Mouse (Mus musculus) limb, embryonic 15.5 days (tissue): Measurements from ENCODE around the gene Ero1lb. TPM values are rescaled to one million over a fixed set of nuclear protein-coding genes. Genes with fewer than 3 reads are reported as not detected.

Source experiments
- ATAC-seq: fragments of 200-750 bp; cut with Nextera tagmentation; 2 replicates; pipeline ENCODE4 v1.8.0; 2017; ENCODE audit warnings: low read depth, moderate TSS enrichment; ENCODE audit not compliant: insufficient number of reproducible peaks, low FRiP score, low TSS enrichment
- H3K27ac ChIP-seq: fragments of 300-500 bp; sonication (generic); 2 replicates; pipeline ENCODE4 v1.5.1; 2015; ENCODE audit warnings: moderate library complexity, mild to moderate bottlenecking, inconsistent platforms
- H3K27me3 ChIP-seq: fragments of 300-500 bp; sonication (generic); 2 replicates; pipeline ENCODE4 v1.6.1; 2015; ENCODE audit warnings: inconsistent platforms
- H3K36me3 ChIP-seq: fragments of 300-500 bp; sonication (generic); 2 replicates; pipeline ENCODE4 v1.6.1; 2015; ENCODE audit warnings: inconsistent platforms
- H3K4me1 ChIP-seq: fragments of 300-500 bp; sonication (generic); 2 replicates; pipeline ENCODE4 v1.6.1; 2015; ENCODE audit warnings: inconsistent platforms
- H3K4me2 ChIP-seq: fragments of 300-500 bp; sonication (generic); 2 replicates; pipeline ENCODE4 v1.6.1; 2015; ENCODE audit warnings: mild to moderate bottlenecking, inconsistent platforms
- H3K4me3 ChIP-seq: fragments of 300-500 bp; sonication (generic); 2 replicates; pipeline ENCODE4 v1.5.1; 2015; ENCODE audit warnings: mild to moderate bottlenecking, inconsistent platforms
- H3K9ac ChIP-seq: fragments of 300-500 bp; sonication (generic); 2 replicates; pipeline ENCODE4 v1.6.1; 2015; ENCODE audit warnings: inconsistent platforms
- H3K9me3 ChIP-seq: fragments of 300-500 bp; sonication (generic); 2 replicates; pipeline ENCODE4 v1.6.1; 2016; ENCODE audit warnings: inconsistent platforms
- WGBS: fragments of 180-500 bp; shearing (Covaris S2); methylation state at CpG from one replicate; pipeline ENCODE4 v1.1.7; 2015; 5-methylcytosine and 5-hydroxymethylcytosine counted together
- polyA plus RNA-seq: library from polyadenylated mRNA; unstranded; fragments of >200 nt; fragmentation: Nextera tagmentation; extraction: Ambion mirVana; gene quantifications from 2 replicates; pipeline ENCODE4 v1.2.1, GENCODE M21; 2015

The Ero1lb gene
- 5.1 and 6.6 TPM in 2 replicates for polyA plus RNA-seq

DNA sequence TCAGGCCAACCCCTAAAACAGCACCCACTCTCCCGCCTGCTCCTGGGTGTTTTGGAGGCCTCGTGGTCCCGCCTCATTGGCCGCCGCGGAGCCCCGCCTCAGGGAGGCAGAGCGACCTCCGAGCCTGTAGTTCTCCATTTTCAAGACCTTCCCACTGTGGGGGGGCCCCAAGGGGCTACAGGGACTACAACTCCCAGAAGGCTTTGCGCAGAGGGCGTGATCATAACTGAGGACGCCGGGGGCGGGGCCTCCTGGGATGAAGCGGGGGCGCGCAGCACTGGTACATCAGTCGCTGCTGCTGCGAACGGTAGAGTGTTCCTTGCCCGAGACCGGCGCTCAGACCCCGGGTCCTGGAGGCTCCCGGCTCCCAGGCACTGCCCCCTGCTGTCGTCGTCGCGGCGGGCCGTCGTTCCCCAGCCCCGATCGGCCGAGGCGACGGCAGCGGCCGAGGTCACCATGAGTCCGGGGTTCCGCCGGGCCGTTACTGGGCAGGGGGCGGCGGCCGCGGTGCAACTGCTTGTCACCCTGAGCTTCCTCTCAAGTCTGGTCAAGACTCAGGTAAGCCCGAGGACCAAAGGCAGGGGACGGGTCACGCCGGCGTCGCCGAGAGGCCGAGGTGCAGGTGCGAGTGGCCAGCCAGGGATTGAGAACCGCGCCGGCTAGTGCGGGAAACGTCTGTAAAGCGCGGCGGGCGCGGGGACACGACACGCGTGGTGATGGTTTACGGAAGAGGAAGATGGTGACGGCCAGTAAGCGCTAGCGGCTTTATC lies at the start of gene Ero1lb:
Ero1lb (plus strand) TSS at position 254 of the 770 bp plus-strand sequence.
- Histone ChIP-seq H3K4me2 (peak within 1 kb of the TSS; percentile 87), H3K27me3 (no peaks in the 10 kb centered on the region), H3K4me1 (peaks cover 9% of the 10 kb centered on the region; the same call in 1 of the 2 replicates), H3K9ac (peak within 1 kb of the TSS; percentile 64), H3K9me3 (no peaks in the 10 kb centered on the region), H3K36me3 (no peaks in the 10 kb centered on the region), H3K4me3 (peak within 1 kb of the TSS; percentile 80), H3K27ac (no peak within 1 kb of the TSS)
- peak; percentile 100 for ATAC-seq
- WGBS, result under 1% methylated on average over 71 of the region's 73 CpGs

DNA sequence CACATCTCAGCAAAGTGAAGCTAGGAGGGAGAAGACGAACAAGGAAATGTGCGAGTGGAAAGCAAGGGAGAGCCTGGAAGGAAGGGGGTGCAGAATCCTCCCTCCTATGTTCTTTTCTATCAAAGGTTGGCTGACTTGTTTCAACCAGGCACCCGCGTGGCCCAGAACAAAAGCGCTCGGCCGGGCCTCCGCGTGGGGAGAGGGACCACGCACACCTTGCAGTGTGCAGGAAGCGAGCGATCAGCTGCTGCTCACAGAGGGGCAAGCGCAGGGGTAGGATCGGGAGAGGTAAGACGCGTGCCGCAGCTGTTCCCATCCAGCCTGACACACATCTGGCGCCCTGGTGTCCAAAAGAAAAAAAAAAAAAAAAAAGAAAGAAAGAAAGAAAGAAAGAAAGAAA lies 46.3 kb upstream of the Ero1lb start:
- no peak for ATAC-seq
- no peak overlapping the region for H3K9ac ChIP-seq
- peak overlapping the region; percentile 55 for H3K4me3 ChIP-seq
- H3K27ac ChIP-seq, result no peak overlapping the region
- peaks cover 6% of the 10 kb centered on the region; the same call in 1 of the 2 replicates for H3K4me1 ChIP-seq
- H3K4me2 ChIP-seq, result peak overlapping the region; percentile 86
- no peaks in the 10 kb centered on the region for H3K36me3 ChIP-seq
- H3K9me3 ChIP-seq, result no peaks in the 10 kb centered on the region
- no peaks in the 10 kb centered on the region for H3K27me3 ChIP-seq
- 2% methylated on average over 18 of the region's 18 CpGs for WGBS

DNA sequence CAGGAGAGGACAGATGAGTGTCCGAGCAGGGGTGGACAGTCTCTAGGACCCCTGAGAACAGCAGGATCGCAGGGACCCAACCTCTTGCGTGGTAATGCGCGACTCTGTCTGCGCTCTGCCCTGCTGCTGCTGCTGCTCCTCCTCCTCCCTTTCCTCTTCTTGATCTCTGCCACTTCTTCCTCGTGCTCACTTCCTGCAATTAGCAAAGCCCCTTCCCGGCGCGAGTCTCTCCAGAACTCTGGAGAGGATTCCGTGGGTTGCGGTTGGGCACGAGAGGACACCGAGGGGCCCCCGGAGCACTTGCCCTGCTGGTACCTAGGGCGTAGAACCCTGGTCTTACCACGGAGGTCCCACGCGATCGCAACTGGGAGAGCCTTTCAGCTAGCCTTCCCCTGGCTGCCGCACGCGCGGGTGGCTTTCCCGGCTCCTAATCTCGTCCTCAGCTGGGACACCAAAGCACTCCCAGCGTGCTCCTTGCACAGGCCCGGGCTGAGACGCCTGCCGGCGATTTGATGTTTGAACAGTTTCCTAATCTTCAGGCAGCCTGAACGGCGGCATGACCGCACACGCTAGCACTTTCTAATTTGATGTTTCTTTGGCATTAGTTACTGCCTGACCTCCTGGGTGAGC lies 45.6 kb upstream of the Ero1lb start, which contains the start of gene Edaradd:
Edaradd (minus strand) TSS at position 484 of the 630 bp plus-strand sequence.
- no peaks in the 10 kb centered on the region for H3K27me3 ChIP-seq
- peak within 1 kb of the TSS; percentile 60 for H3K27ac ChIP-seq
- H3K4me1 ChIP-seq, result peaks cover 6% of the 10 kb centered on the region; the same call in 1 of the 2 replicates
- peak within 1 kb of the TSS; percentile 55 for H3K4me3 ChIP-seq
- H3K9ac ChIP-seq, result peak within 1 kb of the TSS; percentile 43
- peak within 1 kb of the TSS; percentile 86 for H3K4me2 ChIP-seq
- H3K9me3 ChIP-seq, result no peaks in the 10 kb centered on the region
- WGBS, result under 1% methylated on average over 35 of the region's 35 CpGs
- H3K36me3 ChIP-seq, result no peaks in the 10 kb centered on the region
- ATAC-seq, result 0 out of 2 replicates have a peak, but pooled peaks have one; percentile 71

DNA sequence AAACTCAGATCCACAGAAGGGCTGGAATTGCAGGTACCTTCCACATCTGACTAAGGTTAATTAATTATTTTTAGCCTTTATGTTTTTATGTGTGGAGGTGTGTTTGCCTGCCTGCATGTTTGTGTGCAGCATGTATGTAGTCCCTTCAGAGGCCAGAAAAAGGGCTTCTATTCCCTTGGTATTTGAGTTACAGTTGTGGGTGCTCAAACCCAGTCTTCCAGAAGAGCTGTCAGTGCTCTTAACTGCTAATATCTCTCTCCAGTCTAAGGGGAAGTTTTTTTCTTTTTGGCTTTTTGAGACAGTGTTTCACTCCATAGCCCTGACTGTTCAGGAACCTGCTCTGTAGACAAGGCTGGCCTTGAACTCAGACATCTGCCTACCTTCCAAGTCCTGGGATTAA lies 43.3 kb upstream of the Ero1lb start:
- no peak overlapping the region for H3K4me3 ChIP-seq
- H3K9me3 ChIP-seq, result no peaks in the 10 kb centered on the region
- H3K36me3 ChIP-seq, result no peaks in the 10 kb centered on the region
- H3K4me1 ChIP-seq, result peaks cover 6% of the 10 kb centered on the region; the same call in 1 of the 2 replicates
- no peak for ATAC-seq
- H3K4me2 ChIP-seq, result no peak overlapping the region
- no peak overlapping the region for H3K27ac ChIP-seq
- H3K9ac ChIP-seq, result no peak overlapping the region
- H3K27me3 ChIP-seq, result no peaks in the 10 kb centered on the region

DNA sequence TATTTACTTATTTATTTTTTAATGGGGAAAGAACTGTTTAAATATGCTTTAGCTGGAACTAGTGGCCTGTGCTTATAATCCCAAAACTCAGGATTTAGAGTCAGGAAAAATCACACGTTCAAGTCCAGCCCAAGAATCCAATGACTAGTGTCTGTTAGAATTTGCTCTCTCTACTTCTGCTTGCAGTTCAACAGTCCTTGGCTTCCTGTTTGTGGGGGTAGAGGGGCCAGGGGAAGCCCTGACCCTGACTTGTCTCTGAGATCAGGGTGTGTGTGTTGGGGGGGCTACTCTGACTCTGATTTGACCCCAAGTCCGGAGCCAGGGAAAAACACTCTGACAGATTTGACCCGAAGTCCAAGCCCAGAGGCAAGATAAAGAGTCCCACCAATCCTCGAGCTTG lies 40.0 kb upstream of the Ero1lb start:
- WGBS, result 85% methylated on average over 4 of the region's 4 CpGs
- Histone ChIP-seq H3K4me3 (no peak overlapping the region), H3K9ac (no peak overlapping the region), H3K4me1 (no peaks in the 10 kb centered on the region), H3K27me3 (no peaks in the 10 kb centered on the region), H3K36me3 (no peaks in the 10 kb centered on the region), H3K9me3 (no peaks in the 10 kb centered on the region), H3K4me2 (no peak overlapping the region), H3K27ac (no peak overlapping the region)
- no peak for ATAC-seq

DNA sequence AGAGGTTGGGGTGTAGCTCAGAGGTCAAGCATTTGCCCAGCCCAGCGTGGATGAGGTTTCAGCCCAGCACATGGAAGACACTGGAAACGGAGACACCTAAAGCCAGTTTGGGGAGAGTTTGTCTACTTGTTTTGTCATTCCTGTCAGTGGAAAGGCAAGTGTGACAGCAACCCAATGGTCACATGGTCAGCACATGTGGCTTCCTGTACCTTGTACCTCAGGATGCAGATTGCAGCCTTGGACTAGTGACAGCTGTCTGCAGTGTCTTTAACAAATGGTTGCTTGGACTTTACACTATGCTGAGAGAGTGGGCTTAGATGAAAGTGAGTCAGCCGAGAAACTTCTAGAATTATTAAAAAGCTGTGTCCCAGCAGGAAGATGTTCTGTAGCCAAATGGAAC lies 31.0 kb upstream of the Ero1lb start:
- H3K4me1 ChIP-seq, result no peaks in the 10 kb centered on the region
- H3K9me3 ChIP-seq, result no peaks in the 10 kb centered on the region
- H3K9ac ChIP-seq, result no peak overlapping the region
- H3K4me3 ChIP-seq, result no peak overlapping the region
- H3K4me2 ChIP-seq, result no peak overlapping the region
- no peaks in the 10 kb centered on the region for H3K27me3 ChIP-seq
- H3K36me3 ChIP-seq, result no peaks in the 10 kb centered on the region
- WGBS, result 74% methylated on average over 3 of the region's 3 CpGs
- ATAC-seq, result no peak
- H3K27ac ChIP-seq, result no peak overlapping the region

DNA sequence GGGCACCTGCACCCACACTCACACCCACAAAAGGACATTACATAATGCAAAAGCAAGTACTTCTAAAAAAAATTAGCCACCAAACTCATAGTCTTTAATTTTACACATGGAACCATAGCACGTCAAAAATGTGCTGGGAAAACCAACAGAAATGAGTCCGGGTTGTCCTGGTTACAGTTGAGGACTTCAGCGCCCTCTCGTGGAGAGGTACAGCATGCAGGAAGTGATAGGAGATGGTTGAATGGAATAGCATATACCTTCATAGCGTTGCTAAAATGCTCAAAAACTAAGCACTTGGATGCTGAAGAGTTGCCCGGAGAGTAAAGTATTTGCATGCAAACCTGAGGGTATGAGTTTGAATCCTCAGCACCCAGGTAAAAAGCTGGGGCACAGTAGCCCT lies 27.7 kb upstream of the Ero1lb start:
- ATAC-seq, result no peak
- Histone ChIP-seq H3K4me1 (peaks cover 9% of the 10 kb centered on the region; the same call in 1 of the 2 replicates), H3K36me3 (no peaks in the 10 kb centered on the region), H3K9me3 (no peaks in the 10 kb centered on the region), H3K27me3 (no peaks in the 10 kb centered on the region), H3K4me3 (no peak overlapping the region), H3K9ac (no peak overlapping the region), H3K4me2 (no peak overlapping the region), H3K27ac (no peak overlapping the region)
- WGBS, result 74% methylated on average over 6 of the region's 6 CpGs

DNA sequence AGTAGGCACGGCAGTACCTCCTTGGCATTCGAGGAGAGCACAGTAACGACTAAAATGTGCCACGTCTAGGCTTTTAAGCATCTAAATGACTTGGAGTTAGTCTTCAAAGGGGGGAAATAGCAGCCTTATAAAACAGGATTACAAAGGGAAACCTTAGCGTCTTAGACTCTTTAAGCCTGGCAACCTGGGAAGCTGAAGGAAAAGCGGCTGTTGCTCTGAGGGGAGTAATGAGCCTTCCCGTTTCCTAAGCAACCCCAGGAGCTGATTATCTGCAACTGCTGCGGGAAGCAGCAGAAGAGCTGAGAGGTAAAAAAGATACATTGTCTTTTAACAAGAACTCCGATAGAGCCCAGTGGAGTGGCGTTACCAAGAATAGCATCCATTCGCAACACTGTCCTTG lies 26.0 kb upstream of the Ero1lb start:
- WGBS, result 29% methylated on average over 11 of the region's 11 CpGs

DNA sequence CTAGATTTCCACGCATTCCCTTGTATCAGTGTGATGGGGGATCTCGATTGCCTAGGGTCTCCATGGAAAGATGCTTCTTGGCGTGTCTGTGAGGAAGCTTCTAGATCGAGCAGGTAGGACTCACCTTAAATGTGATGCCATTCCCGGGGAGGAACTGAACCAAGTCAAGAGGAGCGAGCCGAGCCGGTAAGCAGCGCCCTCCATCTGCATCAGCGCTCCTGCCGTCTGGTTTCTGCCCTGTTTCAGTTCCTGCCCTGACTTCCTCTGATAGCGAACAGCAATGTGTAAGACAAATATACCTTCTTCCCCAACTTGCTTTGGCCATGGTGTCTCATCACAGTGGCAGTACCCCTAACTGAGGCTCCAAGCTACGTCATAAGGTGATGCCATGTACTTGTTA lies 25.6 kb upstream of the Ero1lb start:
- Histone ChIP-seq H3K4me1 (peaks cover 9% of the 10 kb centered on the region; the same call in 1 of the 2 replicates), H3K4me3 (no peak overlapping the region), H3K36me3 (no peaks in the 10 kb centered on the region), H3K4me2 (no peak overlapping the region), H3K27me3 (no peaks in the 10 kb centered on the region), H3K9ac (no peak overlapping the region), H3K9me3 (no peaks in the 10 kb centered on the region), H3K27ac (no peak overlapping the region)
- 68% methylated on average over 13 of the region's 13 CpGs for WGBS
- ATAC-seq, result no peak

More for the DNA sequence above, 26.0 kb upstream of the Ero1lb start:
- Histone ChIP-seq H3K36me3 (no peaks in the 10 kb centered on the region), H3K4me1 (peaks cover 9% of the 10 kb centered on the region; the same call in 1 of the 2 replicates), H3K27ac (no peak overlapping the region), H3K4me3 (no peak overlapping the region), H3K9ac (no peak overlapping the region), H3K27me3 (no peaks in the 10 kb centered on the region), H3K9me3 (no peaks in the 10 kb centered on the region), H3K4me2 (no peak overlapping the region)
- no peak for ATAC-seq

DNA sequence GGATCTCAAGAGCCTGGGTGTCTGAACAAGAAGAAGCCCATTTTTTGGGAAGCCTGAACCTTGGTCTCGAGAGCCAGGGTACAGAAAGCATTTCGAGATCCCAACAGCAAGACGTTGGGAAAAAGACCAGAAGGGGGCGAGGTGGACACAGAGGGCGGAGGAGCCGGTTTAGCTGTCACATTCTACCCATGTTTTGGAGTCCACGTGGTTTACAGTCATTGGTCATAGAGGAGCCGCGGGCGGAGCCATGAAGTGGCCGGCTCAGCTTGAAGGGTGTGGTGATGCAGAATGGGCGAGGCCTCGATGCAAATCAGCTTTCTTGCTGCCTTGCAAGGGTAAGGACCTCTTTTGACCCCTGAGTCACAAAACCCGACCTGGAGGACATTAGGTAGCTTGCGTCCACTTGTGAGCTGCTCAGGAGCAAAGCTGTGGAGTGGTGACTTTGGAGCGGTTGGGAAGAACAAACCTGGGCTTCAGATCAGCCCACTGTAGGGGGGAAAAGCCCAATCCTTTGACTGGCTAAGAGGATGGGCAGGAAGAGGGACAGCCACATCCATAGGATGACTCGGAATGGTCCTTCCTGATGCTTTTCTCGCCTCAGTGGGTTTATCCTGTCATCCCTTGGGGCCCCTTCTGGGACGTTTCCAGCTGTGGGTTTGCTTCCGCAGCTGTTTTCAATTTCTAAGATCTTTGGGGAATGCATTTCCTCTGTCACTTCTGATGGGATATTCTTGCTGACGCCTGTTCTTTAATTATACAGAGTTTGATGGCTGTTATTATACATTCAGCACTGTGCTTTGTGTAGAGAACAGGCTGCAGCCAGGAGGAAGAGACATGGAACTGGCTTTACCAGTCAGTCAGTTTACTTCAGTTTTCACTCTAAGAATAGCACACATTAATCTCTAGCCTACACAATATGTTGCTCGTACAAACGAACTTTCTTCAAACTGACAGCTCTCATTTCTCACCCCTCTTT lies 23.4 kb upstream of the Ero1lb start:
- Histone ChIP-seq H3K4me2 (peak overlapping the region; percentile 42), H3K4me1 (peaks cover 9% of the 10 kb centered on the region; the same call in 1 of the 2 replicates), H3K4me3 (no peak overlapping the region), H3K27me3 (no peaks in the 10 kb centered on the region), H3K9me3 (no peaks in the 10 kb centered on the region), H3K27ac (no peak overlapping the region), H3K36me3 (no peaks in the 10 kb centered on the region), H3K9ac (no peak overlapping the region)
- no peak; the same call in 1 of the 2 replicates for ATAC-seq
- 6% methylated on average over 23 of the region's 23 CpGs for WGBS

DNA sequence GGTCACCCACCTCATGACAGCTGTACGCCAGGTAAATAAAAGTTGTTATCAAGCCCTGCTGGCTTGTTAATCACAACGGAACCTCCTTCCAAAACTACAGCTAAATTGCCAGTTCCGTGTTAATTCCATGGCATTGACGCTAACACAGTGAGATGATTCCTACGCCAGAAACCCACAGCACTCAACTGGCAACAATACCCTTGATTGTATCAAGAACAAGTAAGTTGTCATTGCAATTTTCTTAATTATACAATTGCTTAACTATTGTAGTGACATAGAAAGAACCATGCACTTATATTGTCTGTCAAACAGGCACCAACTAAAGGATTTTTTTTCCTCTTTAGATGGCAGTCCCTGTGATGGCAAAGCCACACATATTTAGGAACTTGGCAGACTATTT lies 22.4 kb upstream of the Ero1lb start:
- H3K9me3 ChIP-seq, result no peaks in the 10 kb centered on the region
- 63% methylated on average over 5 of the region's 5 CpGs for WGBS
- no peak overlapping the region for H3K27ac ChIP-seq
- peaks cover 9% of the 10 kb centered on the region; the same call in 1 of the 2 replicates for H3K4me1 ChIP-seq
- no peaks in the 10 kb centered on the region for H3K36me3 ChIP-seq
- no peak overlapping the region for H3K4me3 ChIP-seq
- H3K9ac ChIP-seq, result no peak overlapping the region
- H3K27me3 ChIP-seq, result no peaks in the 10 kb centered on the region
- ATAC-seq, result no peak
- H3K4me2 ChIP-seq, result no peak overlapping the region
